Comparison of ENCODE assay signal across 11 mouse cellular contexts in the genomic region with DNA sequence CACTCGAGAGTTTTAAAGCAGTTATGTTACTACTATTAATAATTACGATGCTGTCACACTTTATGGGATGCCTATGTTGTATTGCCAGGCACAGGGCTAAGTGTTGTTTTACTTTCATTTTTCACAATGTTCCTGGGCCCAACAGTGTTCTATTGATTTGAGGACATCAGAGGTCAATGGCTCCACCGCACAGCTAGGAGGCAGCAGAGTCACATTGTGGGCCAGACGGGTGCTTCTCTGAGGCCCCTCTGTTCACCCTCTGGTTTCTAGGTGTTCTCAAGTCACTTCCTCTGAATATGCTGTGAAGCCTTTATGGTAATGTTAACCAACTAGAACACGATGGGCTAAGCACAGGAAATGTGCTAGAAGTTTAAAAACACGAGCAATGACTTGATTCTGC. TPM values are rescaled to one million over a fixed set of nuclear protein-coding genes. Genes with fewer than 3 reads are reported as not detected.
DNase-seq lines count a peak whose midpoint lies in the region; ATAC-seq and TF ChIP-seq lines count a peak whose summit lies in the region.
"Had no signal": no experiment of that assay in that cellular context is flagged by ENCODE, and none has a peak within 500 bp of the region (broad histone marks: within the 10 kb centered on the region; RNA-seq: fewer than 3 reads in every experiment).

No protein-coding gene starts in this region.

- no peaks in the 10 kb centered on the region for H3K4me1 ChIP-seq in liver, adult 2 months (ENCODE audit: control insufficient read depth, insufficient read depth, low read length)
- H3K4me1 ChIP-seq: heart, embryonic 15.5 days; liver, embryonic 15.5 days had no signal

- H3K36me3 ChIP-seq in liver, adult 2 months (ENCODE audit: control insufficient read depth, insufficient read depth, low read length): no peaks in the 10 kb centered on the region
- H3K36me3 ChIP-seq: heart, embryonic 15.5 days; liver, embryonic 15.5 days had no signal

- H3K27me3 ChIP-seq in liver, adult 2 months (ENCODE audit: control insufficient read depth, insufficient read depth, low read length): no peaks in the 10 kb centered on the region
- H3K27me3 ChIP-seq in Patski: peaks cover 30% of the 10 kb centered on the region
- H3K27me3 ChIP-seq: heart, embryonic 15.5 days; liver, embryonic 15.5 days had no signal

- in situ Hi-C loops in Patski (cut with MboI; ENCODE audit: low pct_unique_long_range_greater_than_20kb): no loop called here

- no peak overlapping the region for H3K27ac ChIP-seq in liver, adult 2 months (replicated peaks; ENCODE audit: insufficient read depth, low read depth, low read length)
- H3K27ac ChIP-seq: heart, embryonic 15.5 days; liver, embryonic 15.5 days had no signal

- no peaks in the 10 kb centered on the region for H3K79me2 ChIP-seq in liver, adult 2 months (ENCODE audit: control insufficient read depth, insufficient read depth, low read length)

- peak; percentile 84 for TF ChIP-seq CTCF in liver, adult 2 months (IDR thresholded peaks at IDR 0.05; ENCODE audit: low read depth, low read length)
- TF ChIP-seq CTCF in Patski (IDR thresholded peaks at IDR 0.05): peak; percentile 76

- H3K4me3 ChIP-seq in liver, adult 2 months (ENCODE audit: insufficient read depth, low read depth, low read length): no peak overlapping the region
- H3K4me3 ChIP-seq: heart, embryonic 15.5 days; liver, embryonic 15.5 days had no signal

- WGBS in liver, adult 2 months: 53% methylated on average over 6 of the region's 6 CpGs

- peak; percentile 53 for DNase-seq in liver, adult 2 months (ENCODE audit: extremely low read depth, low read depth, low spot score)
- DNase-seq in liver: no peak
- DNase-seq in Patski (ENCODE audit: low read depth, low spot score): no peak
- DNase-seq in lung, postnatal 14 days: peak; percentile 23
- DNase-seq in thymus, postnatal 14 days: peak; percentile 69
- no peak for DNase-seq in ovary, postnatal 36 days (ENCODE audit: low spot score)
- no peak for DNase-seq in layer of hippocampus, postnatal 25 days (ENCODE audit: extremely low spot score in 1 of 2, low spot score in 1 of 2)
- no peak for DNase-seq in cerebellum, adult 9-11 months
- DNase-seq: cerebellum, adult 8-10 months had no signal

- no peak for TF ChIP-seq POLR2A in liver, adult 2 months (IDR thresholded peaks at IDR 0.05; ENCODE audit: extremely low read depth, insufficient read depth, low read length)

- no peak overlapping the region for H3K9ac ChIP-seq in liver, adult 2 months (ENCODE audit: low read depth, low read length)
- H3K9ac ChIP-seq: heart, embryonic 15.5 days; liver, embryonic 15.5 days had no signal

- peak; percentile 69 for ATAC-seq in Patski

- POLR2A ChIA-PET in Patski (lab: Charles Lee): no interaction called here

- CTCF ChIA-PET in Patski (lab: Charles Lee): interaction anchor here (1.1 to 4.1 kb wide), 7 partner anchors 9 to 189 kb away, joined by 3 to 29 read pairs (median 6); a partner anchor contains a TSS

RNA-seq across cellular contexts. Expression of a gene that starts 18.7 kb away (rescaled TPM):
- 82.8 and 87.4 TPM in 2 replicates for total RNA-seq in liver, adult 2 months (2014; rRNA removed)
- polyA plus RNA-seq in liver, adult 2 months (2012; rRNA removed): 37.0 and 54.3 TPM in 2 replicates
- polyA plus RNA-seq in Patski (2021): 27.0 TPM
- 10 to 100 TPM; 17.4 to 19.9 TPM for total RNA-seq in layer of hippocampus, postnatal 25 days (2021)

Comparison
In these comparisons a context has a peak if more than half of its experiments do, and no peak if none do; other contexts are left out.
1. DNase-seq: peak in liver, adult 2 months (single experiment), lung, postnatal 14 days (single experiment) and thymus, postnatal 14 days (single experiment); none in liver (single experiment), Patski (single experiment), ovary, postnatal 36 days (single experiment), layer of hippocampus, postnatal 25 days (0 of 2) and cerebellum, adult 9-11 months (single experiment).